In the genomic region with DNA sequence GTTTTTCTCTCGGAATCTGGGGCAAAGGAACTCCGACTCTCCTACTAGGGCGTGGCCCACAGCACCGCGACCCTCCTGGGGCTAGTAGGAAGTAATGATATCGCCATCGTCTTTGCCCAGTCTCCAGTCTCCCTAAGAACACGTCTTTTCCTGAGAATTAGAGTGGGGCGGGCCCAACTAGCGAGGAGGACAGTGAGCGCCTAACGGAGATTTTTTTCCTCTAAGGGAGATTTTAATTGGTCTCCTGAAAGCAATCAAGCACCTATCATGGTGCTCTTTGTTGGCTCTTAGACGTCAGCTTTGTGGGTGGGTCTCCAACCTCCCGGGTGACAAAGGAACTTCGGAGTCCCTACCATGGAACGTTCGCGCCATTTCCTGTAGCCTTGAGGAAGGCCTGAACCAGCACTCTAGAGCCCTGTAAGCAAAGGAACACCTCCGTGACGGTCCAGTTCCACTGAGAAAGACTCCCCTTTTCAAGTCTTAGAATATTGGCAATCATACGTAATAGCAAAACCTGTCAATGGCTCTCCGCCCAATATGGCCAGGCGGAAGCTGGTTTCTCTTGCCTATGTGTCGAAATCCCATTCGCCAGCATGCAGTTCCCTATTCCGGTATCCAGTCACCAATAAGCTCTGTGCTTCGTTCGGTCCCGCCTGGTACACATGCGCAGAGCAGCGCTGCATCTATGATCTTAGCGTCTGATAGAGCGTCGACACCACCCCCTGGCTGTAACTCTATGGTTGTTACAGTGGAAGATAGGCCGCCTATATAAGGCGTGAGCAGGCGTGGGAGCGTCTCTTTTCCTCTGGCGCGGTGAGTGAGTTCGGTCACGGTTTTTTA, we compare ENCODE assay signal across 1 mouse cellular context.
TF ChIP-seq lines count a peak whose summit lies in the region.

TSS of gene Rpl10 (plus strand) at position 751 of the 840 bp plus-strand sequence.

TF ChIP-seq in CH12.LX, 34 proteins besides CTCF, POLR2A, EP300 and RAD21 (continued from another document):
- TF ChIP-seq JUND (conservative IDR thresholded peaks at IDR 0.05; ENCODE audit: low read depth, low read length) = no peak
- peak; percentile 98 for TF ChIP-seq NELFE (IDR thresholded peaks at IDR 0.05; ENCODE audit: low read depth, low read length)
- TF ChIP-seq ZNF384 (IDR thresholded peaks at IDR 0.05; ENCODE audit: low read depth, low read length) = peak; percentile 93
- no peak for TF ChIP-seq IRF4 (IDR thresholded peaks at IDR 0.05; ENCODE audit: low read depth, low read length)
- TF ChIP-seq E2F4 (IDR thresholded peaks at IDR 0.05; ENCODE audit: insufficient replicate concordance, low read depth, low read length) = 0 out of 2 replicates have a peak, but pooled peaks have one; percentile 41
- no peak for TF ChIP-seq CHD2 (IDR thresholded peaks at IDR 0.05; ENCODE audit: low read length)
- peak; percentile 28; the same call in 1 of the 2 replicates for TF ChIP-seq GABPA (IDR thresholded peaks at IDR 0.05; ENCODE audit: insufficient replicate concordance, low read depth, low read length)
- peak; percentile 66 for TF ChIP-seq MAX (IDR thresholded peaks at IDR 0.05; ENCODE audit: low read length)
- peak; percentile 95 for TF ChIP-seq NRF1 (IDR thresholded peaks at IDR 0.05; ENCODE audit: low read depth, low read length)
- peak; percentile 97 for TF ChIP-seq TCF12 (IDR thresholded peaks at IDR 0.05; ENCODE audit: low read depth, low read length)
- TF ChIP-seq ZMIZ1 (IDR thresholded peaks at IDR 0.05; ENCODE audit: low read depth, low read length) = peak; percentile 95
- TF ChIP-seq PAX5 (IDR thresholded peaks at IDR 0.05; ENCODE audit: low read length) = no peak
- no peak for TF ChIP-seq JUN (IDR thresholded peaks at IDR 0.05; ENCODE audit: insufficient read depth, low read depth, low read length)
- TF ChIP-seq ZC3H11A (IDR thresholded peaks at IDR 0.05; ENCODE audit: low read depth, low read length) = no peak
- TF ChIP-seq UBTF (IDR thresholded peaks at IDR 0.05; ENCODE audit: low read depth, low read length) = no peak
- TF ChIP-seq MYC (IDR thresholded peaks at IDR 0.05; ENCODE audit: low read depth, low read length) = peak; percentile 70
- TF ChIP-seq SIN3A (IDR thresholded peaks at IDR 0.05; ENCODE audit: low read length) = peak; percentile 35
- TF ChIP-seq CHD1 (IDR thresholded peaks at IDR 0.05; ENCODE audit: low read depth, low read length) = no peak
- no peak for TF ChIP-seq ZKSCAN1 (IDR thresholded peaks at IDR 0.05; ENCODE audit: borderline replicate concordance, low read depth, low read length)
- no peak for TF ChIP-seq RCOR1 (conservative IDR thresholded peaks at IDR 0.05; ENCODE audit: low read depth, low read length)
- no peak for TF ChIP-seq USF1 (IDR thresholded peaks at IDR 0.05; ENCODE audit: low read depth, low read length)
- no peak for TF ChIP-seq SMC3 (IDR thresholded peaks at IDR 0.05; ENCODE audit: low read depth, low read length)
- TF ChIP-seq MAFK (IDR thresholded peaks at IDR 0.05; ENCODE audit: insufficient replicate concordance, low read length) = no peak
- TF ChIP-seq TBP (conservative IDR thresholded peaks at IDR 0.05; ENCODE audit: low read depth, low read length) = peak; percentile 98
- no peak for TF ChIP-seq MXI1 (IDR thresholded peaks at IDR 0.05; ENCODE audit: low read depth, low read length)
- TF ChIP-seq BHLHE40 (IDR thresholded peaks at IDR 0.05; ENCODE audit: low read depth, low read length) = 0 out of 2 replicates have a peak, but pooled peaks have one; percentile 6
- TF ChIP-seq KAT2A (IDR thresholded peaks at IDR 0.05; ENCODE audit: insufficient replicate concordance, low read length) = peak; percentile 80
- no peak for TF ChIP-seq USF2 (conservative IDR thresholded peaks at IDR 0.05; ENCODE audit: low read depth, low read length)
- peak; percentile 86 for TF ChIP-seq HCFC1 (IDR thresholded peaks at IDR 0.05; ENCODE audit: low read depth, low read length)
- TF ChIP-seq ETS1 (conservative IDR thresholded peaks at IDR 0.05; ENCODE audit: low read depth, low read length) = no peak; the same call in 1 of the 2 replicates
- no peak for TF ChIP-seq MAZ (IDR thresholded peaks at IDR 0.05; ENCODE audit: low read depth, low read length)
- peak; percentile 93 for TF ChIP-seq ELF1 (IDR thresholded peaks at IDR 0.05; ENCODE audit: low read depth, low read length)
- no peak for TF ChIP-seq MEF2A (IDR thresholded peaks at IDR 0.05; ENCODE audit: borderline replicate concordance, low read depth, low read length)
